Mouse (Mus musculus) heart, postnatal 0 days (tissue): ENCODE data around the gene Tecpr2. TPM values are rescaled to one million over a fixed set of nuclear protein-coding genes. Genes with fewer than 3 reads are reported as not detected.

Source experiments
- ATAC-seq: fragments of 200-750 bp; cut with Nextera tagmentation; 2 replicates; pipeline ENCODE4 v1.8.0; 2017; ENCODE audit warnings: low read depth, moderate number of reproducible peaks, moderate library complexity; ENCODE audit not compliant: insufficient read depth
- DNase-seq: peaks from one replicate; pipeline ENCODE4 v3.0.0-alpha.2; 2016; ENCODE audit warnings: low spot score
- H3K27ac ChIP-seq: fragments of 300-500 bp; sonication (generic); 2 replicates; pipeline ENCODE4 v1.5.1; 2014; ENCODE audit warnings: low read depth, mild to moderate bottlenecking
- H3K27me3 ChIP-seq: fragments of 300-500 bp; sonication (generic); 2 replicates; pipeline ENCODE4 v1.6.1; 2014; ENCODE audit warnings: low read length, mixed read lengths; ENCODE audit not compliant: control insufficient read depth, insufficient read depth
- H3K36me3 ChIP-seq: fragments of 300-500 bp; sonication (generic); replicated peaks from 2 replicates; pipeline ENCODE4 v1.6.1; 2014; ENCODE audit warnings: low read length, mixed read lengths; ENCODE audit not compliant: control insufficient read depth, insufficient read depth
- H3K4me1 ChIP-seq: fragments of 300-500 bp; sonication (generic); 2 replicates; pipeline ENCODE4 v1.6.1; 2014; ENCODE audit warnings: antibody characterized with exemption; ENCODE audit not compliant: control insufficient read depth, insufficient read depth
- H3K4me2 ChIP-seq: fragments of 300-500 bp; sonication (generic); 2 replicates; pipeline ENCODE4 v1.6.1; 2014; ENCODE audit warnings: low read depth, mild to moderate bottlenecking, low read length, moderate library complexity
- H3K4me3 ChIP-seq: fragments of 300-500 bp; sonication (generic); 2 replicates; pipeline ENCODE4 v1.5.1; 2014; ENCODE audit warnings: low read depth, low read length
- H3K9ac ChIP-seq: fragments of 300-500 bp; sonication (generic); replicated peaks from 2 replicates; pipeline ENCODE4 v1.6.1; 2014; ENCODE audit warnings: low read depth, low read length, mixed read lengths
- H3K9me3 ChIP-seq: fragments of 300-500 bp; sonication (generic); replicated peaks from 2 replicates; pipeline ENCODE4 v1.6.1; 2016; ENCODE audit warnings: low read length; ENCODE audit not compliant: control insufficient read depth
- CTCF ChIP-seq: IDR thresholded peaks from 2 replicates; pipeline ENCODE4 v1.5.1; 2016; ENCODE audit warnings: antibody characterized with exemption, control low read depth, low read depth
- EP300 ChIP-seq: IDR thresholded peaks from 2 replicates; pipeline ENCODE4 v1.6.1; 2016; ENCODE audit warnings: antibody characterized with exemption, low read depth
- WGBS: fragments of 180-500 bp; shearing (Covaris S2); extraction: QIAGEN DNeasy Blood & Tissue Kit; methylation state at CpG from one replicate; pipeline ENCODE4 v1.1.7; 2014; 5-methylcytosine and 5-hydroxymethylcytosine counted together
- polyA plus RNA-seq: library from polyadenylated mRNA; unstranded; fragments of >200 nt; fragmentation: Nextera tagmentation; extraction: Ambion mirVana; gene quantifications from 2 replicates; pipeline ENCODE4 v1.2.1, GENCODE M21; 2015
- total RNA-seq: library from RNA; depleted of rRNA; stranded (reverse); fragments of >200 nt; gene quantifications from 2 replicates; pipeline ENCODE4 v1.2.3, GENCODE M21; 2014; ENCODE audit warnings: low replicate concordance

The Tecpr2 gene
- total and polyA plus RNA-seq, 2 experiments from 2014 or later = 1.4 to 4.7 TPM

DNA sequence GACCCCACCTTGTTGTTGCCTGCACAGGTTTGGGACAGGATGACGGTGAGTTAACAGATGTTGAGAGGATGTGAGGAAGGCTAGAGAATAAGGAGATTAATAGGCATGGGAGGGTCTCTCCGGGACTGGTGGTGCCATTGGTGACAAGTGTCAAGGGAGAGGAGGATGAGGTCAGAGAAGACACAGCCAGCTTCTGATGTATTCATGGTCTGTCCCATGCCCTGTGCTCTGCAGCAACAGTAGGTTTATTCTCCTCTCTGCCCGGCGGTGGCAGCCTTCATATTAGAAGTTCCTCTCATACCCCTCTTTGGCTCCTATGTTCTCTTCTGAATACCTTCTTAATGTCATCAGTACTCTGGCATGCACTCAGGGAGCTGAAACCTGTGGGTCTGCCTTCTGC lies 31.2 kb downstream of the Tecpr2 start:
- H3K4me1 ChIP-seq = no peaks in the 10 kb centered on the region
- H3K9ac ChIP-seq = no peak overlapping the region
- TF ChIP-seq EP300 = no peak
- TF ChIP-seq CTCF = no peak
- no peaks in the 10 kb centered on the region for H3K27me3 ChIP-seq
- no peak overlapping the region for H3K4me2 ChIP-seq
- DNase-seq (no peak), ATAC-seq (no peak)
- no peak overlapping the region for H3K27ac ChIP-seq
- H3K36me3 ChIP-seq = peaks cover 51% of the 10 kb centered on the region
- no peak overlapping the region for H3K4me3 ChIP-seq
- 76% methylated on average over 4 of the region's 4 CpGs for WGBS
- H3K9me3 ChIP-seq = no peaks in the 10 kb centered on the region

GRCm38 (mm10) chr12:110921572-110921971 lies 32.5 kb downstream of the Tecpr2 start:
- 75% methylated on average over 5 of the region's 5 CpGs for WGBS
- H3K9ac ChIP-seq = no peak overlapping the region
- no peak overlapping the region for H3K4me3 ChIP-seq
- TF ChIP-seq EP300 = no peak
- TF ChIP-seq CTCF = no peak
- H3K27me3 ChIP-seq = no peaks in the 10 kb centered on the region
- no peak overlapping the region for H3K27ac ChIP-seq
- no peak for DNase-seq
- peaks cover 40% of the 10 kb centered on the region for H3K36me3 ChIP-seq
- no peak overlapping the region for H3K4me2 ChIP-seq
- no peaks in the 10 kb centered on the region for H3K9me3 ChIP-seq
- no peak for ATAC-seq
- no peaks in the 10 kb centered on the region for H3K4me1 ChIP-seq

DNA sequence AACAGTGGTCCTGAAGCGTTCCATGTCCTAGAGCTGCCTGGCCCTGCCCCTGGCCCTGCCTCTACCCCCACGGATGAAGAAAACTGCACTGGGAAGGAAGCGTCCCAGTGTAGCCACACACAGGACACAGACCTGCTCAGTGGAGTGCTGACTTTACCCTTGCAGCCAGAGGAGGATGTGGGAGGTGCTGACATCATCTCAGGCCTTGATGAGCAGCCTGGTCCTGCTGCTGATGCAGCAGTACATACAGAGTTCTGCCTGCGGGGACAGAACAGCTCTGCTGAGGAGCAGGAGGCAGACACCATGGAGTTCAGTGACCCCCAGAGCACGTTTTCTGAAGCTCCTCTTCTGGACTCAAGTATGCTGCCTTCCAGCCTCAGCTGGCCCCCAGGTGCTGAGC lies 43.8 kb downstream of the Tecpr2 start:
- ATAC-seq (no peak), DNase-seq (no peak)
- H3K27me3 ChIP-seq = no peaks in the 10 kb centered on the region
- TF ChIP-seq EP300 = no peak
- TF ChIP-seq CTCF = no peak
- no peak overlapping the region for H3K4me2 ChIP-seq
- no peak overlapping the region for H3K9ac ChIP-seq
- no peaks in the 10 kb centered on the region for H3K9me3 ChIP-seq
- peaks cover 39% of the 10 kb centered on the region for H3K36me3 ChIP-seq
- H3K4me1 ChIP-seq = no peaks in the 10 kb centered on the region
- WGBS = 47% methylated on average over 5 of the region's 5 CpGs
- no peak overlapping the region for H3K27ac ChIP-seq
- H3K4me3 ChIP-seq = no peak overlapping the region

DNA sequence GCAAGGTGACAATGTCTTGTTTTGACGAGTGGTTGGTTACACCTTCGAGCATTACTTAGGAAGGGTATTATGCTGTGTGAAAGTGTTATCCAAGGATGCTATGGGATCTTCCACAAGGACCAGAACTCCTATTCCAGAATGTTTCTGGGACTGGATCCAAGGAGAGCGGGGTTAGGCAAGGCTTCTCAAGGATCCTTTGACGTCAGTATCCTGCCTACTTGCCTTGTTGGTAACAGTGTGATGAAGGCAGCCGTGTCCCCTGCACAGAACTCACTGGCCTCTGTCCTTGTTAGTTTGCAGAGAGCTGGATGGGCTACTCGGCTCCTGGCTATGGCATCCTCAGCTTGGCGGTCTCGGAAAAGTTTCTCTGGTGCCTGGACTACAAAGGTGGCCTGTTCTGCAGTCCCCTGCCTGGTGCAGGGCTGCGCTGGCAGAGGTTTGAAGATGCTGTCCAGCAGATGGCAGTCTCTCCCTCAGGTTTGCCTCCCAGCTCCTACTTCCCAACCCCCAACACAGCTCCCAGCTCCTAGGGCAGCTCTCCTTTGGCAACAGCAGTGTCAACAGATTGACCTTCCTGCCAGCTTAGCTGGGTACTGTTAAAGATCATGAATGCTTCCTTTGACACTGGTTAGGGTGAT lies 47.0 kb downstream of the Tecpr2 start:
- DNase-seq (peak; percentile 92), ATAC-seq (peak; percentile 90)
- H3K9me3 ChIP-seq = no peaks in the 10 kb centered on the region
- peaks cover 39% of the 10 kb centered on the region for H3K36me3 ChIP-seq
- H3K4me3 ChIP-seq = no peak overlapping the region
- TF ChIP-seq CTCF = peak; percentile 90
- no peak for TF ChIP-seq EP300
- H3K4me2 ChIP-seq = no peak overlapping the region
- H3K4me1 ChIP-seq = no peaks in the 10 kb centered on the region
- no peak overlapping the region for H3K27ac ChIP-seq
- no peak overlapping the region for H3K9ac ChIP-seq
- H3K27me3 ChIP-seq = no peaks in the 10 kb centered on the region
- 61% methylated on average over 9 of the region's 9 CpGs for WGBS

- H3K4me2 ChIP-seq = no peak overlapping the region
- no peak for DNase-seq
- no peak overlapping the region for H3K27ac ChIP-seq
- WGBS = 69% methylated on average over 5 of the region's 5 CpGs
- H3K27me3 ChIP-seq = no peaks in the 10 kb centered on the region
- H3K9me3 ChIP-seq = no peaks in the 10 kb centered on the region
- no peak for ATAC-seq
- no peak overlapping the region for H3K4me3 ChIP-seq
- no peaks in the 10 kb centered on the region for H3K4me1 ChIP-seq
- peaks cover 33% of the 10 kb centered on the region for H3K36me3 ChIP-seq
- H3K9ac ChIP-seq = no peak overlapping the region
- TF ChIP-seq CTCF = no peak
- TF ChIP-seq EP300 = no peak
These were observed 48.4 kb downstream of the Tecpr2 start for GRCm38 (mm10) chr12:110937496-110937895.

GRCm38 (mm10) chr12:110939385-110939784 lies 50.3 kb downstream of the Tecpr2 start:
- WGBS = 92% methylated on average over 5 of the region's 5 CpGs
- Histone ChIP-seq H3K27me3 (no peaks in the 10 kb centered on the region), H3K4me3 (no peak overlapping the region), H3K9me3 (no peaks in the 10 kb centered on the region), H3K4me2 (no peak overlapping the region), H3K36me3 (peaks cover 27% of the 10 kb centered on the region), H3K9ac (no peak overlapping the region), H3K4me1 (no peaks in the 10 kb centered on the region), H3K27ac (no peak overlapping the region)
- TF ChIP-seq EP300 (no peak), CTCF (no peak)
- no peak for DNase-seq
- ATAC-seq = no peak
